Mouse (Mus musculus) intestine, embryonic 14.5 days (tissue): ENCODE measurements around the gene Map3k6. TPM values are rescaled to one million over a fixed set of nuclear protein-coding genes. Genes with fewer than 3 reads are reported as not detected.

Experiments used
- ATAC-seq: fragments of 200-750 bp; cut with Nextera tagmentation; replicated peaks from 2 replicates; pipeline ENCODE4 v1.8.0; 2017; ENCODE audit warnings: low read depth, moderate number of reproducible peaks, moderate TSS enrichment, moderate library complexity; ENCODE audit not compliant: low FRiP score, low TSS enrichment
- DNase-seq: peaks from one replicate; pipeline ENCODE4 v3.0.0-alpha.2; 2018; ENCODE audit warnings: low spot score
- H3K27ac ChIP-seq: fragments of 300-500 bp; sonication (generic); 2 replicates; pipeline ENCODE4 v1.5.1; 2014; ENCODE audit warnings: low read depth, mild to moderate bottlenecking, control low read depth
- H3K27me3 ChIP-seq: fragments of 300-500 bp; sonication (generic); replicated peaks from 2 replicates; pipeline ENCODE4 v1.6.1; 2014; ENCODE audit warnings: low read length, control low read depth; ENCODE audit not compliant: control insufficient read depth, insufficient read depth
- H3K36me3 ChIP-seq: fragments of 300-500 bp; sonication (generic); 2 replicates; pipeline ENCODE4 v1.6.1; 2014; ENCODE audit warnings: low read length, control low read depth; ENCODE audit not compliant: control insufficient read depth, insufficient read depth
- H3K4me1 ChIP-seq: fragments of 300-500 bp; sonication (generic); replicated peaks from 2 replicates; pipeline ENCODE4 v1.6.1; 2014; ENCODE audit warnings: low read length, control low read depth, mixed read lengths; ENCODE audit not compliant: control insufficient read depth, insufficient read depth
- H3K4me2 ChIP-seq: fragments of 300-500 bp; sonication (generic); 2 replicates; pipeline ENCODE4 v1.6.1; 2014; ENCODE audit warnings: low read length
- H3K4me3 ChIP-seq: fragments of 300-500 bp; sonication (generic); 2 replicates; pipeline ENCODE4 v1.5.1; 2014; ENCODE audit warnings: low read depth, low read length, control low read depth, mixed read lengths
- H3K9ac ChIP-seq: fragments of 300-500 bp; sonication (generic); 2 replicates; pipeline ENCODE4 v1.6.1; 2014; ENCODE audit warnings: mild to moderate bottlenecking, low read length
- H3K9me3 ChIP-seq: fragments of 300-500 bp; sonication (generic); 2 replicates; pipeline ENCODE4 v1.6.1; 2016; ENCODE audit warnings: low read length, control low read depth; ENCODE audit not compliant: control insufficient read depth
- WGBS: fragments of 180-500 bp; shearing (Covaris S2); extraction: QIAGEN DNeasy Blood & Tissue Kit; methylation state at CpG from one replicate; pipeline ENCODE4 v1.1.7; 2014; 5-methylcytosine and 5-hydroxymethylcytosine counted together
- polyA plus RNA-seq: library from polyadenylated mRNA; unstranded; fragments of >200 nt; fragmentation: Nextera tagmentation; extraction: Ambion mirVana; gene quantifications from 2 replicates; pipeline ENCODE4 v1.2.1, GENCODE M21; 2014

The Map3k6 gene
- polyA plus RNA-seq, 1 experiment from 2014 or later, result 2.8 TPM

DNA sequence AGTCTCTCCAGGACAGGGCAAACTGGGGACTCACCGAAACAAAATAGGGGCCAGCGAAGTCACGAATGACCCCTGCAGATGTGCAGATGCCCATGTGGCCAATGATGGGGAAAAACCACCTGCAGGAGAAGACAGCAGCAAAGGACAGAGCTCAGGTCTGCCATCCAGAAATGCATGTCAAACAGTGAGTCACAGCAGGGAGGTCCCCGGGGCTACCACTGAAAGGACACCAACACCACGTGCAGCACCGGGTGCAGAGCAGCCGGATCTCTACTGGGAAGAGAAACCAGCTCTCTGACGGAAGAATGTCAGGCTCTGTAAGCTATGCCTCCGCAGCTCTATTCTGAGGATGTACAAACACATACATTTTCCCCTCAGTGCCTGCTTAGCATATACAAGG, 30.3 kb downstream of the Map3k6 start:
- no peak overlapping the region for H3K27ac ChIP-seq
- H3K9ac ChIP-seq, result no peak overlapping the region
- peaks cover 55% of the 10 kb centered on the region for H3K36me3 ChIP-seq
- WGBS, result 90% methylated on average over 9 of the region's 9 CpGs
- H3K4me1 ChIP-seq, result peaks cover 3% of the 10 kb centered on the region; the same call in 1 of the 2 replicates
- H3K9me3 ChIP-seq, result no peaks in the 10 kb centered on the region
- ATAC-seq (no peak), DNase-seq (no peak)
- no peak overlapping the region for H3K4me3 ChIP-seq
- no peaks in the 10 kb centered on the region for H3K27me3 ChIP-seq
- no peak overlapping the region for H3K4me2 ChIP-seq

GRCm38 (mm10) chr4:133277104-133278026, 36.7 kb downstream of the Map3k6 start, which contains the start of gene Tmem222:
TSS of gene Tmem222 (minus strand) at chr4:133277792.
- peak within 1 kb of the TSS; percentile 92 for H3K27ac ChIP-seq
- no peaks in the 10 kb centered on the region for H3K9me3 ChIP-seq
- peak within 1 kb of the TSS; percentile 83 for H3K4me3 ChIP-seq
- peak within 1 kb of the TSS; percentile 85 for H3K4me2 ChIP-seq
- peak; percentile 98 for DNase-seq
- H3K36me3 ChIP-seq, result 0 out of 2 replicates have a peak, but pooled peaks cover 7% of the 10 kb centered on the region
- ATAC-seq, result peak; percentile 95
- H3K27me3 ChIP-seq, result no peaks in the 10 kb centered on the region
- under 1% methylated on average over 73 of the region's 73 CpGs for WGBS
- peak within 1 kb of the TSS; percentile 75 for H3K9ac ChIP-seq
- H3K4me1 ChIP-seq, result peaks cover 28% of the 10 kb centered on the region

DNA sequence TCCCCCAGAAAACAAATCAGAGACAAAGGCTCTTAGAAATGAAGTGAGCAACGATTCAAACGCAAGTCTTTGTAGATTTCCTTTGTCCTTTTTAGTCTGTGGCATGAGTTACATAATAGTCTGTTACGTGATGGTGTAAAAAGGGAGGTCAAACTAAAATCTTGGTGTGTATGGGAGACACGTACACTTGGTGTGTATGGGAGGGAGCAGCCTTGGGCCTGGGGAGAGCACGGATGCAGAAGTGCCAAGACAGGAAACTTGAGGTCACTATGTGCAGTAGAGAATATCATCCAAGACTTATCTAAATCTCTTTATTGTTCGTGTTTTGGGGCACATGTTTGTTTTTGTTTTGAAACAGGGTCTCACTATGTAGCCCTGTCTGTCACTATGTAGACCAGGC, 37.4 kb downstream of the Map3k6 start:
- H3K4me2 ChIP-seq, result peak overlapping the region; percentile 85
- ATAC-seq, result no peak
- 27% methylated on average over 6 of the region's 6 CpGs for WGBS
- no peaks in the 10 kb centered on the region for H3K27me3 ChIP-seq
- no peaks in the 10 kb centered on the region for H3K9me3 ChIP-seq
- peak overlapping the region; percentile 75 for H3K9ac ChIP-seq
- H3K4me3 ChIP-seq, result peak overlapping the region; percentile 83
- peak overlapping the region; percentile 92 for H3K27ac ChIP-seq
- peaks cover 34% of the 10 kb centered on the region for H3K4me1 ChIP-seq
- no peak for DNase-seq
- 0 out of 2 replicates have a peak, but pooled peaks cover 7% of the 10 kb centered on the region for H3K36me3 ChIP-seq

- Histone ChIP-seq H3K4me3 (peak overlapping the region; percentile 83), H3K27ac (peak overlapping the region; percentile 92), H3K9me3 (no peaks in the 10 kb centered on the region), H3K36me3 (0 out of 2 replicates have a peak, but pooled peaks cover 7% of the 10 kb centered on the region), H3K4me2 (peak overlapping the region; percentile 85), H3K27me3 (no peaks in the 10 kb centered on the region), H3K4me1 (peaks cover 34% of the 10 kb centered on the region), H3K9ac (no peak overlapping the region)
- WGBS, result 80% methylated on average over 3 of the region's 3 CpGs
- ATAC-seq (no peak), DNase-seq (no peak)
Observed at GRCm38 (mm10) chr4:133278482-133278881, 37.9 kb downstream of the Map3k6 start.

DNA sequence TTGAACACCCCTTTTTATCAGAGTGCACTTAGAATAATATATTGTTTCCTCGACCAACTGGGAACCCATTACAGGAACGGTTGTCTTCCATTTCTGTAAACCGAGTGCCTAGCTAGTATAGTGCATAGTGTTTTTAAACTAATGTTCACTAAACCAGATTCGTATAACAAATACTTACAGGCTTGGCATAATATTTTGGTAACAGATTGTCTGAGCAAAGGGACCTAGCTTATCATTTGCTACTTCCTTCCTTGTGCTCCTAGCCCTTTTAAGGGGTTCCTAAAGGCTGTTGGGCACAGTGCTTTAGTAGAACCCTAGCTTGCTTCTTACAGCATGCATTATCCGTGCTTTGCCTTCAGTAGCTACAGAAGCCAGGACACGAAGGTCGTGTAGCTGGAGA, 40.9 kb downstream of the Map3k6 start:
- Histone ChIP-seq H3K9ac (no peak overlapping the region), H3K27ac (peak overlapping the region; percentile 82), H3K9me3 (no peaks in the 10 kb centered on the region), H3K4me2 (0 out of 2 replicates have a peak overlapping the region, but pooled peaks have one; percentile 2), H3K4me1 (peaks cover 24% of the 10 kb centered on the region), H3K4me3 (no peak overlapping the region), H3K36me3 (no peaks in the 10 kb centered on the region), H3K27me3 (no peaks in the 10 kb centered on the region)
- no peak for ATAC-seq
- DNase-seq, result no peak
- WGBS, result 36% methylated on average over 7 of the region's 7 CpGs

- H3K4me2 ChIP-seq, result 0 out of 2 replicates have a peak overlapping the region, but pooled peaks have one; percentile 2
- 20% methylated on average over 5 of the region's 5 CpGs for WGBS
- no peak for ATAC-seq
Observed at GRCm38 (mm10) chr4:133281951-133282481, 41.4 kb downstream of the Map3k6 start.

DNA sequence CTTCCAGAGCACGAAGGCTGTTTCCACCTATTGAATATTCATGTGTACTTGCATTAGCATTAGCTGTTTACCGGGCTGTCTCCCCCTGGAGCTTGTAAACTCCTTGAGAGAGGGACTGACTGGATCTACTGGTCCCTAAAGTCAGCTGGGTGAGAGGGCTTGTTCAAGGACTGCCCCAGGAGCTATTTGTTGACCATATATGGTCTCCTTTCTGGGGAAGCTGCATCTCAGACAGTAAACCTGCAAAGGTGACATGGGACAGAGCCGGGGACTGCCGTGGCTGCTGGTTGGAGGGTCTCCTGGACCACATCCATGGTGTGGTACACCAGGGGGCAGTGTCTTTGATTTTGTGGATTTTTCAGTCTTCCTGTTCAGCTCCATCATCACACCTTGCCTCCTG, 42.0 kb downstream of the Map3k6 start:
- Histone ChIP-seq H3K36me3 (no peaks in the 10 kb centered on the region), H3K9ac (no peak overlapping the region), H3K27ac (peak overlapping the region; percentile 82), H3K4me2 (no peak overlapping the region), H3K9me3 (no peaks in the 10 kb centered on the region), H3K4me1 (peaks cover 22% of the 10 kb centered on the region), H3K4me3 (no peak overlapping the region), H3K27me3 (no peaks in the 10 kb centered on the region)
- WGBS, result 20% methylated on average over 4 of the region's 4 CpGs
- no peak for DNase-seq
- ATAC-seq, result no peak

More at GRCm38 (mm10) chr4:133281951-133282481, 41.4 kb downstream of the Map3k6 start:
- Histone ChIP-seq H3K27me3 (no peaks in the 10 kb centered on the region), H3K9me3 (no peaks in the 10 kb centered on the region), H3K4me3 (no peak overlapping the region), H3K27ac (peak overlapping the region; percentile 82), H3K9ac (no peak overlapping the region; the same call in 1 of the 2 replicates), H3K36me3 (no peaks in the 10 kb centered on the region), H3K4me1 (peaks cover 22% of the 10 kb centered on the region)
- peak; percentile 58 for DNase-seq

- no peak for ATAC-seq
- Histone ChIP-seq H3K4me3 (no peak overlapping the region), H3K27ac (no peak overlapping the region), H3K9ac (no peak overlapping the region), H3K4me1 (peaks cover 15% of the 10 kb centered on the region), H3K4me2 (no peak overlapping the region), H3K9me3 (no peaks in the 10 kb centered on the region), H3K36me3 (no peaks in the 10 kb centered on the region), H3K27me3 (no peaks in the 10 kb centered on the region)
- 74% methylated on average over 3 of the region's 3 CpGs for WGBS
- DNase-seq, result no peak
Observed at GRCm38 (mm10) chr4:133285299-133285698, 44.7 kb downstream of the Map3k6 start.
